Mouse (Mus musculus): ENCODE measurements around the gene Fbxw22.
"Not testable (repeated sequence)": the region's sequence is repeated elsewhere in the genome, so short reads cannot be mapped to it uniquely, and the experiment has no call there.

Fbxw22 gene

GRCm38 (mm10) chr9:109404196-109404595 is at the start of gene Fbxw22:
Fbxw22 (minus strand) TSS chr9:109404296.
- not testable (repeated sequence) for DNase-seq (ENCODE audit: low spot score in 2 of 2)

GRCm38 (mm10) chr9:109449040-109449439 is 44.9 kb upstream of the Fbxw22 start, which contains the start of gene Fbxw16:
Fbxw16 (minus strand) TSS chr9:109449140.
- DNase-seq (ENCODE audit: low spot score in 2 of 2), result no peak

GRCm38 (mm10) chr9:109432956-109433355 is 28.9 kb upstream of the Fbxw22 start:
- no peak for DNase-seq (ENCODE audit: low spot score in 2 of 2)

GRCm38 (mm10) chr9:109339559-109339958 is 64.5 kb downstream of the Fbxw22 start, which contains the start of gene Fbxw28:
Fbxw28 (minus strand) TSS chr9:109339659.
- not testable (repeated sequence) for DNase-seq (ENCODE audit: low spot score in 2 of 2)

Data from spleen, postnatal 10 days (tissue).